Mouse (Mus musculus): ENCODE measurements at regions not wholly inside any gene's neighbourhood (a gene's known extent, or its start where the extent isn't known, plus 50 kb on each side); places are given as distances from the start of the nearest gene placed in this dataset.

- Histone ChIP-seq H3K27me3 (replicated peaks) (no peaks in the 10 kb centered on the region), H3K9me3 (no peaks in the 10 kb centered on the region), H3K27ac (peak overlapping the region; percentile 55; the same call in 1 of the 2 replicates), H3K4me1 (no peaks in the 10 kb centered on the region), H3K9ac (no peak overlapping the region), H3K36me3 (no peaks in the 10 kb centered on the region), H3K4me2 (no peak overlapping the region), H3K4me3 (replicated peaks) (no peak overlapping the region)
- 26% methylated on average over 5 of the region's 5 CpGs for WGBS
- peak; percentile 95 for ATAC-seq (ENCODE audit: insufficient read depth, low FRiP score, low read depth)
Observed at GRCm38 (mm10) chr12:15320697-15321449, 495.8 kb downstream of the Trib2 start.

GRCm38 (mm10) chr12:15319647-15320046 is 497.1 kb downstream of the Trib2 start:
- 32% methylated on average over 1 of the region's 1 CpGs for WGBS
- Histone ChIP-seq H3K4me2 (no peak overlapping the region), H3K27ac (no peak overlapping the region), H3K9ac (no peak overlapping the region), H3K27me3 (replicated peaks) (no peaks in the 10 kb centered on the region), H3K4me1 (no peaks in the 10 kb centered on the region), H3K4me3 (replicated peaks) (no peak overlapping the region), H3K9me3 (no peaks in the 10 kb centered on the region), H3K36me3 (no peaks in the 10 kb centered on the region)
- peak; percentile 49; the same call in 1 of the 2 replicates for ATAC-seq (ENCODE audit: insufficient read depth, low FRiP score, low read depth)

- ATAC-seq (ENCODE audit: insufficient read depth, low FRiP score, low read depth) = no peak
- H3K27me3 ChIP-seq (replicated peaks) = no peaks in the 10 kb centered on the region
- H3K27ac ChIP-seq = no peak overlapping the region
- H3K4me1 ChIP-seq = no peaks in the 10 kb centered on the region
- H3K9ac ChIP-seq = no peak overlapping the region
- 86% methylated on average over 2 of the region's 2 CpGs for WGBS
- H3K36me3 ChIP-seq = no peaks in the 10 kb centered on the region
- no peaks in the 10 kb centered on the region for H3K9me3 ChIP-seq
- H3K4me3 ChIP-seq (replicated peaks) = no peak overlapping the region
- H3K4me2 ChIP-seq = no peak overlapping the region
Observed at GRCm38 (mm10) chr12:15294898-15295297, 521.8 kb downstream of the Trib2 start.

- Histone ChIP-seq H3K4me3 (replicated peaks) (no peak overlapping the region), H3K4me1 (no peaks in the 10 kb centered on the region), H3K27ac (no peak overlapping the region), H3K9ac (no peak overlapping the region), H3K36me3 (no peaks in the 10 kb centered on the region), H3K27me3 (replicated peaks) (no peaks in the 10 kb centered on the region), H3K9me3 (no peaks in the 10 kb centered on the region), H3K4me2 (no peak overlapping the region)
- no peak for ATAC-seq (ENCODE audit: insufficient read depth, low FRiP score, low read depth)
- WGBS = 89% methylated on average over 1 of the region's 1 CpGs
Observed at GRCm38 (mm10) chr12:15262165-15262564, 554.6 kb downstream of the Trib2 start.

GRCm38 (mm10) chr12:15261604-15262003 is 555.1 kb downstream of the Trib2 start:
- no peak overlapping the region for H3K4me2 ChIP-seq
- WGBS = 83% methylated on average over 1 of the region's 1 CpGs
- H3K4me1 ChIP-seq = no peaks in the 10 kb centered on the region
- H3K4me3 ChIP-seq (replicated peaks) = no peak overlapping the region
- H3K27me3 ChIP-seq (replicated peaks) = no peaks in the 10 kb centered on the region
- ATAC-seq (ENCODE audit: insufficient read depth, low FRiP score, low read depth) = no peak
- no peaks in the 10 kb centered on the region for H3K9me3 ChIP-seq
- no peaks in the 10 kb centered on the region for H3K36me3 ChIP-seq
- H3K9ac ChIP-seq = no peak overlapping the region
- no peak overlapping the region for H3K27ac ChIP-seq

GRCm38 (mm10) chr12:15260907-15261415 is 555.8 kb downstream of the Trib2 start:
- no peaks in the 10 kb centered on the region for H3K27me3 ChIP-seq (replicated peaks)
- WGBS = 84% methylated on average over 2 of the region's 2 CpGs
- no peaks in the 10 kb centered on the region for H3K4me1 ChIP-seq
- H3K9me3 ChIP-seq = no peaks in the 10 kb centered on the region
- no peak overlapping the region for H3K9ac ChIP-seq
- no peaks in the 10 kb centered on the region for H3K36me3 ChIP-seq
- no peak overlapping the region for H3K4me3 ChIP-seq (replicated peaks)
- no peak for ATAC-seq (ENCODE audit: insufficient read depth, low FRiP score, low read depth)
- no peak overlapping the region for H3K27ac ChIP-seq
- no peak overlapping the region for H3K4me2 ChIP-seq

- Histone ChIP-seq H3K27me3 (replicated peaks) (no peaks in the 10 kb centered on the region), H3K27ac (no peak overlapping the region), H3K4me3 (replicated peaks) (no peak overlapping the region), H3K4me2 (no peak overlapping the region), H3K9ac (no peak overlapping the region), H3K4me1 (no peaks in the 10 kb centered on the region), H3K9me3 (no peaks in the 10 kb centered on the region), H3K36me3 (no peaks in the 10 kb centered on the region)
- no peak for ATAC-seq (ENCODE audit: insufficient read depth, low FRiP score, low read depth)
- WGBS = 61% methylated on average over 4 of the region's 4 CpGs
Observed at GRCm38 (mm10) chr12:15244966-15245365, 571.8 kb downstream of the Trib2 start.

GRCm38 (mm10) chr12:15222497-15223170 is 594.1 kb downstream of the Trib2 start:
- ATAC-seq (ENCODE audit: insufficient read depth, low FRiP score, low read depth) = 0 out of 2 replicates have a peak, but pooled peaks have one; percentile 27
- no peak overlapping the region for H3K27ac ChIP-seq
- no peaks in the 10 kb centered on the region for H3K36me3 ChIP-seq
- no peak overlapping the region for H3K4me2 ChIP-seq
- no peaks in the 10 kb centered on the region for H3K27me3 ChIP-seq (replicated peaks)
- H3K9me3 ChIP-seq = no peaks in the 10 kb centered on the region
- 81% methylated on average over 5 of the region's 5 CpGs for WGBS
- no peaks in the 10 kb centered on the region for H3K4me1 ChIP-seq
- H3K9ac ChIP-seq = no peak overlapping the region
- H3K4me3 ChIP-seq (replicated peaks) = no peak overlapping the region

- Histone ChIP-seq H3K9ac (no peak overlapping the region), H3K4me3 (replicated peaks) (no peak overlapping the region), H3K4me2 (no peak overlapping the region), H3K36me3 (no peaks in the 10 kb centered on the region), H3K9me3 (no peaks in the 10 kb centered on the region), H3K27me3 (replicated peaks) (no peaks in the 10 kb centered on the region), H3K27ac (no peak overlapping the region), H3K4me1 (no peaks in the 10 kb centered on the region)
- ATAC-seq (ENCODE audit: insufficient read depth, low FRiP score, low read depth) = no peak
- 81% methylated on average over 8 of the region's 8 CpGs for WGBS
Observed at GRCm38 (mm10) chr12:15218504-15218903, 598.2 kb downstream of the Trib2 start.

GRCm38 (mm10) chr12:15216180-15216579 is 600.5 kb downstream of the Trib2 start:
- no peak overlapping the region for H3K27ac ChIP-seq
- no peaks in the 10 kb centered on the region for H3K36me3 ChIP-seq
- no peak overlapping the region for H3K4me2 ChIP-seq
- no peaks in the 10 kb centered on the region for H3K27me3 ChIP-seq (replicated peaks)
- no peak overlapping the region for H3K9ac ChIP-seq
- ATAC-seq (ENCODE audit: insufficient read depth, low FRiP score, low read depth) = no peak
- 74% methylated on average over 3 of the region's 3 CpGs for WGBS
- H3K4me3 ChIP-seq (replicated peaks) = no peak overlapping the region
- no peaks in the 10 kb centered on the region for H3K4me1 ChIP-seq
- H3K9me3 ChIP-seq = no peaks in the 10 kb centered on the region

- Histone ChIP-seq H3K4me2 (no peak overlapping the region), H3K36me3 (no peaks in the 10 kb centered on the region), H3K4me3 (replicated peaks) (no peak overlapping the region), H3K27me3 (replicated peaks) (no peaks in the 10 kb centered on the region), H3K27ac (no peak overlapping the region), H3K9ac (no peak overlapping the region), H3K9me3 (no peaks in the 10 kb centered on the region), H3K4me1 (0 out of 2 replicates have a peak, but pooled peaks cover 5% of the 10 kb centered on the region)
- ATAC-seq (ENCODE audit: insufficient read depth, low FRiP score, low read depth) = peak; percentile 60; the same call in 1 of the 2 replicates
- WGBS = 28% methylated on average over 6 of the region's 6 CpGs
Observed at GRCm38 (mm10) chr12:15174411-15175041, 642.2 kb downstream of the Trib2 start.

GRCm38 (mm10) chr12:15162605-15163004 is 654.1 kb downstream of the Trib2 start:
- no peaks in the 10 kb centered on the region for H3K27me3 ChIP-seq (replicated peaks)
- no peaks in the 10 kb centered on the region for H3K4me1 ChIP-seq
- 77% methylated on average over 5 of the region's 5 CpGs for WGBS
- H3K27ac ChIP-seq = no peak overlapping the region
- H3K9me3 ChIP-seq = no peaks in the 10 kb centered on the region
- no peak overlapping the region for H3K4me3 ChIP-seq (replicated peaks)
- H3K36me3 ChIP-seq = no peaks in the 10 kb centered on the region
- H3K9ac ChIP-seq = no peak overlapping the region
- ATAC-seq (ENCODE audit: insufficient read depth, low FRiP score, low read depth) = no peak
- no peak overlapping the region for H3K4me2 ChIP-seq
